Mouse (Mus musculus): ENCODE measurements at regions not wholly inside any gene's neighbourhood (a gene's known extent, or its start where the extent isn't known, plus 50 kb on each side); places are given as distances from the start of the nearest gene placed in this dataset.

DNA sequence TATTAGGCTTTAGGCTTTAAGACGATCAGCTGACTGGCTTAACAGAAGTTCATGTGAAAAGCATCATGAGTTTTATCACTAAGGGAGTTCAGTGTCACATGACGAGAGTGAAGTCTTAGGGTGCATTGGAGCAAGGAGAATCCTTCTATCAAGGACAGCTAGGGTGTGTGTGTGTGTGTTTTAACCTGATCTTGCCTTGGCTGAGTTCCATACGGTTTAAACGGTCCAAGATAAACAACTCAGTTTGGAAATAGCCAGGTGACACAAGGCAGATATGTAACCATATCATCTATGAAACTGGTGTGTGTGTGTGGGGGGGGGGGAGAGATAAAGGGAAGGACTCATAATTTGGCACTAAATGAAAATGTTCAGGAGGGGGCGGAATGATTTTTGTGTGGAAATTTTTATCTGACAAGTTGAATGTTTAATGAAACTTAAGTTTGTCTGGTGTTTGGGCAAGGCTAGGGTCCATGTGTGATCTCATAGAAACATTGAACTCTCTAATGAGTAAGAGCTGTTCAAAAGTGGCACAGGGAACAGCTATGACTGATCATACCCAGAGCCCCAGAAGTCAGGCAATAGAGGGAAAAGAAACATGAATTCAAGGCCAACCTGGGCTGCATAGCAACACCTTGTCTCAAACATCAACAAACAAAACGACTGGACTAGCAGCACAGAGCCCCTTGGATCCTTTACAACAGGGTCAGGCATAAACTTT lies 132.2 kb upstream of the Map3k1 start:
- peak; percentile 69 for DNase-seq

DNA sequence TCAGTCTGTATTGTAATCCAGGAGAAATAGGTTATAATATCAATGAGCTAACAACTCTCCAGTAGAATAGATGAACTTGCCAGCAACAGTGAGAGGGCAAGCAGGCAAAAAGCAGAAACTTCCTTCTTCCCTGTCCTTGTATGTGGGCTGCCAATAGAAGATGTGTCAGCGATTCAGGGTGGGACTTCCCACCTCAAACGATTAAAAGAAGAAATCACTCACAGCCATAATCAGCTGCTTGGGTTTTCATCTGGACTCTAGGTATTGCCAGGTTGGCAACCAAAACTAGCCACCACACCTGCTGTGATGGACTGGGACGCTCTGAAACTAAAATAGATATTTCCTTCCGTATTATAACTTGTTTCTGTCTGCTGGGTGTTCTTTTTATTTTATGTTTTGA lies 133.2 kb upstream of the Map3k1 start:
- DNase-seq, result no peak

DNA sequence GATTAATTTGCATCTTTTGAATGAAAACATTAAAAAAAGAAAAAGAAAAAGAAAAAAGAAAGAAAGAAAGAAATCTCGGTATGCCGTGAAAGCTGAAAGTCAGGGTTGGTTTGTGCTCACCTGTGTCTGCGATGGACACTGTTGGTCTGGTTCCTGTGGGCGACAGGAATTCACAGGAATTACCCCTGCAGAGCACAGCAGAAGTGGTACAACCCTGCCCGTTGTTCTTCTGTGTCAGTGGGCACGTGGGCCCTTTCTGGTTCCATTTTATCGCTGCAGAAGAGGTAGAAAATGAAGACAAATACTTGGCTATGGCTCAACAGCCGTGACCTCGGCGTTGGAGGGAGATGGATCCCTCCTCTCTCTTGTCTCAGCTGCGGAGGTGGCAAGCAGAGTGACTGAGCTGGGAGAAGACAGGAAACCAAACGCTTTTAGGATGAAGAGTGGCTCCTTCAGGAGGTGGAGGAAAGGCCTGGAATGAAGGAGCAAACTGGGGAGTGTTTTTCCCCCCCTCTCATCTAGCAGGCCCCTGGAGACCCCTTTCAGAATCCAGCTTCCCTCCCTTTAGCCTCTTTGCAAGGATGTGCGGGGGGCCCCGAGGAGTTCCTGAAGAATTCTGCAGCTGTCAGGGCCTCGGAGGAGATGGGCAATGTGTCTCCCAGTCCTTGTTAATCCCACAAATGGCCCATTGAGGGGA lies 134.7 kb upstream of the Map3k1 start:
- no peak for DNase-seq

DNA sequence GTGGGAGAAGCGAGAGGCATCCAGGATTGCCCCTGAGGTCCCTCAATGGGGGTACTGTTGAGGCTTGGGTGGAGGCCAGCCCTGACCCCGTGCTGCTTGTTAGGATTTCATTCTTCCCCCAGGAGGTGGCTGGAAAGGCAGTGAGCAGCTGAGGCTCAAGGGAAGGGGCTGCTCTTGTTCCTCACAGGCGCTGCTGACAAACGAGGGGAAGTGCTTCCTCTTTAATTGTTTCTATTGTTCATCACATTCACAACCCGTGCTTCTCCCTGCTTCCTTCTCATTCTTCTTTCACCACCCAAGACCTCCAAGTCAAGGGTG lies 135.3 kb upstream of the Map3k1 start:
- DNase-seq, result no peak

DNA sequence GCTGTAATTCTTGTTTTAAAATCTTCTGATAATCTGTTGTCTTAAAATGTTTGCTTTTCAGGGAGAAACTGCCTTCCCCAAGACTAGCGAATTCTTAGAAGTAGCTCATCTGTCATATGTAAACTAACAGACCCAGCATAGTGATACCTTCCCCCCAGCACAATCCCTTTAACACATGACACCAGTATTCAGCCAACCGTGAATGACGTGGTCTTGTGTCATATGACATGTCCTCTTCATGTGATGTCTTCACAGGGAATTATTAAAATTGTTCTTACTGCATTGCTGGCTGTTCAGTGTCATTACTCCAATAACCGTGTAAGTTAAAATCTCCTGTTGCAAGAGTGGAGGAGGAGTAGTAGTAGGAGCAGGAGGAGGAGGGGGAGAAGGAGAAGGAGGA lies 137.5 kb upstream of the Map3k1 start:
- no peak for DNase-seq

DNA sequence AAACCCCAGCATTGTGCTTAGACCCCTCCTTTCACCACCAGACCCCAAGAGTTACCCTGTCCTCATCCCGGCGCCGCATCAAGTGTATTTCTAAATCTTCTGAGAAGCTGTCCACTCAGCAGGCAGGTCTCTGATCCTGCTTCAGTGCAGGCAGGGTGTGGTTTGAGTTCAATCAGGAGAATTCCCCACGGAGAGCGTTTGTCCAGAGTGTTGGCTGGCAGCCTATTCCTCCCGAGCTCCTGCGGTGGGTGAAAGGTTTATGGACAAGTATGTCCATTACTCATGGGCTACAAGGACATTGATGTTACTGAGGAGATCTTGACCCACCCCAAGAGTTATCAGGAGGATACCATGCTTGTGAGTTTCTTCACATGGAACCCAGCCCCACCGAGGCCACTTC lies 138.0 kb upstream of the Map3k1 start:
- DNase-seq, result no peak

DNA sequence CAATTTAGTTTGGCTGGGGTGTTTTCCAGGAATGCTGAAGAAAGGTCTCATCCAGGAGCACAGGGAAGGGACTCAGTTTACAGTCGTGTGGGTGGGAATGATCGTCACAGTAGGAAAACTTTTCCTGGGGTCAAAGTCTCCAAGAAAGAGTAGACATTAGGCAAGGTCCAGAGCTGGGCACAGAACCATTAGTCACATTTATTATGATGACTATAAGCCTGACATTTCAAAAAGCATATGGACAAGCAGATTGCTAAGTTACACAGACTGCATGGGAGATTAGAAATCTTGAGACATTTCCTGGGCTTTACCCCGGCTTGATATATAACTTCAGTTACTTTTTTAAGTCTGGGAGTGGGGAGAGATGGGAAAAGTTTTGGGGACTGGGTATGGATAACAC lies 139.6 kb upstream of the Map3k1 start:
- DNase-seq, result no peak

DNA sequence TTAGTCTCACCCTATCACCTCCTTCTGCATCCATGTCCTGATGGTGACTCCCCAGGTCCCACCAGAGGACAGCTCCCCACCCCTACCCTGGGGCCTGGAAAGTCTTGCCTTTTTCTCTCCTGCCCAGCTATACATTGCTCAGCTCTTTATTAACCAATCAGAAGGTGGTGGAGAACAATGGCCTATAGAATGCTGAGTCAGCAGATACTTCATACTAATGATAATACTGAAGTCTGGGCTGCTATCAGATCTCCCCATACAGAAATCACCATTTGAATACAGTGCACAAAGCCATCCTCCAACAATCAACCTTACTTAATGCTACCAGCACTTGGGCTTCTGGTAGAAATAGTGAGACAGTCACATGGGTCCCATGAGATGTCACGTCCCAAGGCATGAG lies 141.2 kb upstream of the Map3k1 start:
- no peak for DNase-seq

DNA sequence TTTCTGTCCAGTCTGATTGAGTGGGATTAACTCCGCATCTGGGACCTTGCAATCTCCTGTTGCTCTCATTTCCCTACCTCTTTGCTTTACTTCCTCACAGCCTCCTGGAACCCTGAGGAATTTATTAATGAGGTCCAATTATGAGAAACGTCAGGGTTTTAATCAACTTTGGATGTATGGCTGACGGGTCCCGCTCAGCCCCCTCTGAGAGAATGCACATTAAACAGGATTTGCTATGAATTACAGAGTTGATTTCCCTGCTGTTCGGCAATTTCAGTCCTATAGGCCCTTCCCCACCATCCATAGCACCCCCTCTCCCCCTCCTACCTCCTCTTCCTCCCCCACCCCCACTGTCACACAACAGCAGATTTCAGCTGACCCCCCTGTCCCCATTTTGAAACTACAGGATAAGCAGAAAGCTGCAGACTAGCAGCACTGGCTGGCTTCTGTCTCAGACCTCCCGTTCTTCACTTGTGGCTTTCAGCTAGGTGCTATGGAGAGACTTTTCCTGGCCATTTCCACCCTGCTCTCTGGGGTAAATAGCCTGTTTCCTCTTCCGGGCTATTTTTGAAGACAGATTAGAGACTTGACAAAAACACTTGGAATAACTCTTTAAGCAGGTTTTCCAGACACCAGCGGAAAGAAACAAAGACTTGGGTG lies 145.2 kb upstream of the Map3k1 start:
- no peak for DNase-seq

DNA sequence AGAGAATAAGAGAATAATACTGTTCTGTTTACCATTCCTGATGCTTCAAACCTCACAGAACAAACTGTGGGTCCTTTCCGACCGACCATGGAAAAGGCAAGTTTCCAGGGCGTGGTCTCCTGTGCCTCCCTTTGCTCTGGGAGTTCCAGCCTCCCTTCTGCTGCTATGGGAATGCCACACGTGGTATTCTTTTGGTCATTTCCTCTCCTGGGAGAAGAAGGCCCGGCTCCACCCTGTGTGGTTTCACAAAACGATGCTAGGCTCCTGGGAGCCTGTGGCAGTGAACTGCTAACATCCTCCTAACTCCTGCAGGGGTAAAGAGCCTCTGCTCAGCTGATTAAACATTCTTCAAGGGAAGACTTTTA lies 145.7 kb upstream of the Map3k1 start:
- no peak for DNase-seq

DNA sequence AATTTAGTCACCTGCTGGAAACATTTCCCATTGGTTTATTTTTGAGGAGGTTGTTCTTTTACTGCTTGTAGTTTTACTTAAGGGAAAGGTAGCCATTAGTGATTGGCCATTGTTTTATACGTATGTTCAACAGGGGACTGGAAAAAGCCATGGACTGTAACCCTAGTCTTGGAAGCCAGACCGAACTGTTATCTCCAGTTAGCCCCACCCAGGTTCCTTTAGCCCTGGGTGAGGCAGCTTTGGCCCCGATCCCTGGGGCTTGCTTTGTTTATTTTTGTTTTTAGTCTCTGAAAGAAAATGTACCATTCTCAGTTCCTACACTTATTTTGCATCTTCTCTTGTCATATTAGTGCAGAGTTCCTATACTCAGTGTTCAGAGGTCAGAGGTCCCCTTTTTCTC lies 148.3 kb upstream of the Map3k1 start:
- DNase-seq, result peak; percentile 72

DNA sequence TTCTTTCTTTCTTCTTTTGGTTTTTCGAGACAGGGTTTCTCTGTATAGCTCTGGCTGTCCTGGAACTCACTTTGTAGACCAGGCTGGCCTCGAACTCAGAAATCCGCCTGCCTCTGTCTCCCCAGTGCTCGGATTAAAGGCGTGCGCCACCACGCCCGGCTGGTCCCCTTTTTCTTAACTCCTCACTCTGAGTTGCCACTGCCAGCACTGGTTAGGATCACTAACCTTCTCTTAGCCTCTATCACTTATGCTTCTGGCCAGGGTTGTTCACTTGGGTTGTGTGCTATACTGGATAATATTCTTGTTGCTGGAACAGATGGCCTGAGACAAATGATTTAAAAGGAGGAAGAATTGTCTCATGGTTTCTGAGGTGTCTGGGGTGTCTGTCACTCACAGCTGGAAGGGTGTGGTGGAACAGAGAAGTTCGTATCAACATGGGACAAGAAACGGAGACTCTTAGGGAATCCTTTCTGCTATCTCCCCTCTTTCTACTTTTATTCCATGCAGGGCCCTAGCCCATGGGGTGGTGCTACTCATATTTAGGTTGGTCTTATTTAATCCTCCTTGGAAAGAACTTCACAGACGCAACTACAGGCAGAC lies 149.0 kb upstream of the Map3k1 start:
- peak; percentile 40 for DNase-seq

DNA sequence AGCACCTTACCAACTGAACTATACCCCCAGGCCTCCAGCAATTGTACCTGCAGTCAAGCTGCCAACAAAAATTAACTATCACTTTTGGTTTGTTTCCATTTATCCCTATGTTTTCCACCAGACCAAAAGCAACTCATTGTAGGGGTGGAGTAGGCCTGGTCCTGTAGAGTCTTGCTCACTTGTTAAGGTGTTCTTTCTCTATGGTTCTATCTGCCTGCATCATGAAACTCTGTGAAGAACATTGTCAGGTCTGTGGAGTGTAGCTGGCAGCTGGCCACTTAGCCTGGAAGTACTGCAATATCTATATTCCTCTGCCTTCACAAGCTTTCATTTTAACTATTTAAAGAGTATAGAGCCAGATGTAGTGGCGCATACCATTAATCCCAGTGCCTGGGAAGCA lies 149.6 kb upstream of the Map3k1 start:
- DNase-seq, result no peak

DNA sequence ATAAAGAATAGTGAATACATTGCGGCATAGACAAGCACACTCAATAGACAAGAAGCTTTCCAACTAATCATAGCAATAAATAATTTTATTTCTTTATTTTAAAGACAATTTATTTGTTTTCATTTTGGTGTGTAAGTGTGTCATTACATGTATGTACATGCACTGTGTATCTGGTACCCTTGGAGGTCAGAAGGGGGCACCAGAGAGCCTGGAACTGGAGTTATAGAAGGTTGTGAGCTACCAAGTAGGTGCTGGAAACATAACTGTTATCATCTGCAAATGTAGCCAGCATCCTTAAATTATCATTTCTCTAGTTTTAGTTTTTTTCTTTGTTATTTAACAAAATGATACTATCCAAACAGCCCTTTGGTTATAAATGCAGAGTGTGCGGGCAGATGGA lies 151.2 kb upstream of the Map3k1 start:
- peak; percentile 39 for DNase-seq

DNA sequence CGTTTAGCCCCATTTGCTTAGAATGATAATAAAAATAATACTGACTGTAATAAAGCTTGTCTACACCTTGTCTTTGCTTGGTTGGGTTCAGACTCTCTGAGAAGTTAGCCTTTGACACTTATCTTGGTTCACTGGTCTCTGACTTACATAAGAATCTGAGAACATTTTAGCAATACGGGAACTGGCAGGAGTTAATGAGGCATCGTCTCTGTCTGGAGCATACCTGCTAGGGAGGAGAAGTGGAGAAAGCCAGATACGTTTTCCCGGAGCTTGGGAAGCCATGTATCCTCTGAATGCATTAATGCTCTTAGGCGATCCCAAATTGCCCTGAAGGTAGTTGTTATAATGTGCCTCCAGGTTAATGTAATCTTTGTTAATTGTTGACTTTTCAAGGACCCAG lies 152.6 kb upstream of the Map3k1 start:
- DNase-seq, result no peak

DNA sequence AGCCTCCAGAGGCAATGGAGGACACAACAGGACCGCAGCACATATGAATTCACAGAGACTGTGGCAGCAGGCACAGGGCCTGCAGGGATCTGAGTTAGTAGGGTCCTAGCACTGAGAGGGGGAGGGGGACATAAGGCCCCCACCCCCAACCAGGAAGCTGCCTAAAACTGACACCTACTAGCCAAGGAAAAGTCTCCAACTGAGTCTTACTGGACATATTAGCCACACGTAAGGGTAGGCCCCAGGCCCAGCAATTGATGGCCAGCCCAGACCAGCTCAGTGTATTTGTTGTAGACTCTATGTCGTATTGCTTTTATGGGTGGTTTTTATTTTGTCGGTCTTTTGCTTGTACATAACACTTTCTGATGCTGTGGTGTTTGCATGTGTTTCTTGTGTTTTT lies 153.4 kb upstream of the Map3k1 start:
- DNase-seq, result no peak

DNA sequence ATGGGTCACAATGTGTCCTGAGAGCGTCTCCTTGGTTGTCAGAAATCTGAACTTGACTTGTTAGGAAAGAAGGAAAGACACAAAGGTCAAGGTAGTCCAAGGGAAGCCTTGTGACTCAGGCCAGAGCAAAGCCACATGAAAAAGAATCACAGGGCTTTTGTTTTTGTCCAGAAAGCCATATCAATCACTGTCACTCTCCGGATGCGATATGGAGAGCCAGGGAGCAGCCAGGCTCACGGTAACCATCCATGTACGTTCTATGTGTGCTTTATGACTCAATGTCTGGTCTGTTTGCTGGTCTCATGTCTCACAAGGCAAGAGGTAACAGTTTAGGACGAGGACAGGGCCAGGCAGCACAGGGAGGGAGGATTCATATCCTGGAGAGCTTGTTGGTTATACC lies 157.3 kb upstream of the Map3k1 start:
- DNase-seq, result no peak

DNA sequence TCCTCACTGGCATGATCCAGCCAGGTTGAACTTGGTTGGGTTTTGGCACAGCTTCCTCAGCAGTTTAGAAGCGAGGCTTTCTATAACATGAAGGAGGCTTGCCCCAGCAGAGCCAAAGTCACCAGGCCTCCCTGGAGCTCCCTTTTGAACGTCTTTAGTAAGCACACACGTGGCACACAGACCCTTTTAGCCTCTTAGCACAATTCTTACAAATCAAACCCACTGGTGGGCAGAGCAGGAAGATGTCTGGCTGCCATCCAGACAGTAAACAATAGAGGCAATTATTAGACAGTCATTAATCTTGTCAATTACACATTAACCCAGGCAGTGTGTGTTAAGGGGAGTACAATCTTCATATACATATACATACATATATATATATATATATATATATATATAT lies 157.8 kb upstream of the Map3k1 start:
- no peak for DNase-seq

DNA sequence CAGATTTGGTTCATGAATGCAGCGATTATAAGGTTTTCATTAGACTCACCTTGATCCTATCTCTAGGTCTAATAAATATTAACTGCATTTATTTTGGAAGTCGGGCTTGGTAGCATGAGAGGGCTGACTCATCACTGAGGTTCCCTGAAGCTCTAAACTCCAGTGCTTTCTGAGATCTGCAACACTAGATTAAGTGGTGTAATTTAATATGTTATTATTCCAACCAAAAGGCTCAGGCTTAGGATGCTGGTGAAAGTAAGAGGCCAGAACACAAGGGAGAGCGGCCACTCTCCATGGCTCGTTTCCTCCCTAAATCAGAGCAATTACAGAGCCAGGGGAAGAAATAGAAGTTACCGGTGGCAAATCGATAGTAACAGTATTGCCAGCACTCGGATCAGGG lies 159.4 kb upstream of the Map3k1 start:
- DNase-seq, result no peak

DNA sequence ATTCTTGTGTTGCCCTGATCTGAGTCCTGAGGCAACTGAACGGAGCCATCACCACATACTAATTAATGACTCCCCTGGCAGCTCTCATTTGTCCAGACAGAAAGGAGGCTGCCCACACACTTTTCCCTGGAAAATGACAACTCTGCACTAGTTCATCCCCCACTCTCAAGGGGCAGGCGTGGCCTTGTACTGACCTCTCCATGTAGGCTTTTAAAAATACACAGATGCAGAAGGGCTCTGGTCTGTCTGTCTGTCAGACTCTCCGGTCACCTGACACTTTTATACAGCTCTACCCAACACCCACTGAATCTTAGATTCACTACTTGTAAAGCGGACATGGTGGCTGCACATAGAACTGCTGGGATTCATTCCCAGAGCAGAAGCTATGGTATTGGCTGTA lies 165.5 kb upstream of the Map3k1 start:
- no peak for DNase-seq

DNA sequence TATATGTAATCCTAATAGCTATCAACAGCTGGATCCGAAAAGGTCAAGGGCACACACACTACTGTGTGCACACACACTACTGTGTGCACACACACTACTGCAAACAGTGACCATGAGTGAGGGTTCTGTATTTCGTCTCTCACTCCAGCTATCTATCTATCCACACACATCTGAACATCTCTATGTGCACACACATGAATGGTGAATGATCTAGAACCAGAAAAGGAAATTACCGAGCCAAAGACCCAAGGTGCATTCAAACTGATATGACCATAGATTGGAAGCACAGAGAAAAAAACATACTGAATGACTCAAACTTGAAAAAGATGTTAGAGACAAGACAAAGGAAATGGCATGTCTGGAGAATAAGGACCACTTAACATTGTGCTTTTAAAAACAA lies 166.8 kb upstream of the Map3k1 start:
- DNase-seq, result no peak

DNA sequence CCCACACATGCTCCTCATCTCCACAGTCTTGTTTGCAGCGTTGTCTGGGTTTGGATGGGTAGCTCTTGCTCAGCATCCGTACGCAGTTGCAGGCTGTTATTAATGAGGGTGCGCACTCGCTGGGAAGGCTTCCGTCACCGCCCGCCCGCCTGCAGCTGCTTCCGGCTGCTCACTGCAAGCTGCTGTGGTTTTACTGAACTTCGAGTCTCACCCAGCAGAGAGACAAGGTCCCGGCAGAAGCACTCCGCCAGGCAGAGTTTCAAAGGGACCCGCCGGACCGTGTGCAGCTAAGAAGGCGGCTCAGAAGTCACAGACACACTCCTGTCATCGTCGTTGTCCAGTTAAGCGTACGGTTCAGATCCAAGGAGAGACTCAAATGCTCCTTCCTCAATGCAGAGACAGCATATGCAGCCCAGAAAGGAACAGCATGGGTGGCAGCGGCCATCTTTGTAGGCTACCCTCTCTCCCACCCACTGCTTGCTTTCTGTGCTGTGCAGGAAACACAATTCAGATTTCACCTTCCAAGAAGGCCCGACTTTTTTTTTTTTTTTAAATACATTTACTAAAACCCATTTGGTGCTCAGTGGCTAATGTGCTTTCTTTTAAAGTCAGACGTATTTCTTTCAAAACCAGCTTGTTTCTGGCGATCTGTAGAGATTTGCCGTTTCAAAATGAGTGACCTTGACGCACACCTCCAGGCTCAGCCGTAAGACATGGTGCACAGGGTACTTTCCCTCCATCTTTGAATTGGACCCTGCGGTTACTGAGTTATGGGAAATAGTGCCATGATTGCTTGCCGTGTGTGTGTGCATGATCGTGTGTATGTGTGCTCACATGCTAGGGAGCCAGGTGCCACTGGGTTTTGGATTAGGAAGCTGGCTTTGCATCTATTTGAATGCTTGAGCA lies 169.2 kb upstream of the Map3k1 start:
- peak; percentile 35 for DNase-seq

DNA sequence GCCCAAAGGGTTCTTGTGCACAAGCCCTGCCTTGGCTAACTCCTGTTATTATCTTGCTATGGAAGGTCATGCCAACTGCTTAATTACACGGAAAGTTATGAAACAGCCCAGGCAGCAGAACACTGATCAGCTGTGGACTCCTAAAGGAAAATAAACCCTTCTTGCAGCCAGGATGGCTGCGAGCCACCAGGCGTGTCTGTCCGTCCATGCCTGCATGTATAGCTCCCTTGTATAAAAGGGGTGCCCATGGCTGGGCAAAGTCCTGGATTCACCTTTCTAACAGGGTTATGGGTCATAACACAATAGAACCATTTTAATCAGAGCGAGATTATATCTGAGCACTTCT lies 169.9 kb upstream of the Map3k1 start:
- no peak for DNase-seq

All from liver (tissue).